Mouse (Mus musculus) ES-E14 (cell line): ENCODE measurements at regions not wholly inside any gene's neighbourhood (a gene's known extent, or its start where the extent isn't known, plus 50 kb on each side); places are given as distances from the start of the nearest gene placed in this dataset.

Experiments used
- CHD2 ChIP-seq: IDR thresholded peaks from 2 replicates; pipeline ENCODE4 v1.6.1; 2014; ENCODE audit warnings: mild to moderate bottlenecking, low read depth, low read length, inconsistent platforms
- HCFC1 ChIP-seq: IDR thresholded peaks from 2 replicates; pipeline ENCODE4 v1.6.1; 2012; ENCODE audit warnings: low read length, inconsistent platforms, borderline replicate concordance; ENCODE audit not compliant: insufficient read depth
- MAFK ChIP-seq: IDR thresholded peaks from 2 replicates; pipeline ENCODE4 v1.6.1; 2014; ENCODE audit warnings: mild to moderate bottlenecking, low read depth, low read length, inconsistent platforms; ENCODE audit not compliant: insufficient read depth
- ZNF384 ChIP-seq: IDR thresholded peaks from 2 replicates; pipeline ENCODE4 v1.6.1; 2012; ENCODE audit warnings: low read depth, low read length, inconsistent platforms

DNA sequence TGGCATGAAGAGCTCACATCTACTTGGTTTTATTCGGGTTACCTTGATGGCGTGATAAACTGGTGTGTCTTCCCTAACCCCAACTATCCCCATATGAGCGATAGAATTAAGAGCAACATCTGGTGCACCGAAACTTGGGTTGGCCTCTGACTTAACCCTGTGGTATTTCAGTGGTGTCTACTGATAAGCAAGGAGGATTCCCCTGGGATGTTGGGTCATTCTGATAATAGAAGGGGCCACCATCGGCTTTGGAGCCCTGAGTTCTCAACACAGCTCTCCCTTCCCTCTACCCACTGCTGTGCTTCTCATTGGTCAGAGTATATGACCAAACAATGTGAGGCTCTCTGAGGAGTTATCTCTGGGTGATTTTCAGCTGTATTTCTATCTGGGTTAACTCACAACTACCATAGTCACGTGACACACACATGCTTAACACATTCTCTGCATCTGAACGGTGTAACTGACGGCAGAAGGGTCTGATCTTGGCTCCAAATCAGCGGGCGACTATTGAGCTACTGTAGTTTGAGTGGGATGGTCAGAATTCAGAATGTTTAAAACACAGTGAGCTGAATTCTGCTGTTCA lies 212.8 kb upstream of the Prox1 start:
- no peak for TF ChIP-seq MAFK
- TF ChIP-seq HCFC1: no peak
- TF ChIP-seq ZNF384: no peak
- TF ChIP-seq CHD2: no peak
